Mouse (Mus musculus): ENCODE data around the gene Gm26920.

GRCm38 (mm10) chr7:30031379-30031778, 58.8 kb downstream of the Gm26920 start:
- no peak for TF ChIP-seq POLR2A (IDR thresholded peaks at IDR 0.05; ENCODE audit: control insufficient read depth, low read depth, low read length)
- no peak for TF ChIP-seq CTCF (IDR thresholded peaks at IDR 0.05; ENCODE audit: control insufficient read depth, insufficient read depth, insufficient replicate concordance, low read depth, low read length)
